Mouse (Mus musculus): ENCODE measurements around the gene Jak2. TPM values are rescaled to one million over a fixed set of nuclear protein-coding genes. Genes with fewer than 3 reads are reported as not detected.

The Jak2 gene
- polyA plus RNA-seq, 1 experiment: 37.4 TPM

DNA sequence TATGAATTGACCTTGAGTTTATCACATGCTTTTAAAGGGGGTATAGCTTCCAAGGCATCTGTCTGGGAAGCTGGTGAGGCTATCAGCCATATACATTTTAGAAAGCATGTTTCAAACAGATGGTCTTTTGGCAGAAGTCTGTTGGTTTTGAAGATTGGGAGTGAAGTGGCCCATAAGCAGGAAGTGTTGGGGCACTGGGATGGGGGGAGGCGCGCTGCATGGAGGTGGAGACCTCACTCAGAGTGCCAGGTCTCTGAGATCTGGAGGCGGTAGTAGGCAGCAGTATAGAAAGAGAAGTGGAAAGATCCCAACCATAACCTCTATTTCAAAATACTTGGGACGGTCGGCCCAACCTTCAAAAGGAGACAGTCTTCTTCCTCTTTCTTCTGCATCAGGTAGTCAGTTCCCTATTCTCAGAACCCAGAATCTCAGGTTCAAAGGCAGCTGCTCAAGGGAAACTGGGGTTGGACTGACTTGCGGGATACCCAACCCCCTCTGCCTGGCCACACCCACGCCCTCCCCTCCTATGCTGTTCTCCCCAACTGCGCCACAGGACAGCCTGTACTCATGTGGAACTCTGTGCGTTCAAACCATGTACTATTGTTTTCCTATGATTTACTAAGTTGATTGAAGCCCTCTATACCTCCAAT, 23.6 kb upstream of the Jak2 start:
- H3K4me3 ChIP-seq (ENCODE audit: insufficient read depth, low read length): no peak overlapping the region
- TF ChIP-seq CTCF (IDR thresholded peaks at IDR 0.05; ENCODE audit: borderline replicate concordance, insufficient read depth, low read length): no peak
- TF ChIP-seq POLR2A (IDR thresholded peaks at IDR 0.05; ENCODE audit: low read depth, low read length): no peak
- H3K4me1 ChIP-seq (ENCODE audit: control insufficient read depth, insufficient read depth, low read length): no peaks in the 10 kb centered on the region
- no peak overlapping the region for H3K27ac ChIP-seq (ENCODE audit: insufficient read depth, low read length)

DNA sequence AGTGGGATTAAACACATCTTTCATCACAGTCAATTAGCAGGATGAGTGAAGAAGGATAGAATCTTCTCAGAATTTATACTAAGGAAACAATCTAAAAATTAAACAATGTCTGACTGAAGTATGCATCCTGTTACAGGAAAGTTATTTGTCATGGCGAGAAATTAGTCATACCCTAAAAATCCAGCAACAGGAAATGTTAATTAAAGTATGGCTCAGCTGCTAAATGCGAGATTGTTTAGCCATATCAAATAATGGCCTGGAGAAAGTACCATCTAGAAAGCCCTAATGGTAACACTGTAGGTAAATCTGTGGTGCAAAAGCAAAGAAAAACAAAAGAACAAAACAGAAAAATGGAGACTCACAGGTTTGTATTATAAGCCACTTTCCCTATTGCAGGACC, 22.6 kb upstream of the Jak2 start:
- no peaks in the 10 kb centered on the region for H3K4me1 ChIP-seq (ENCODE audit: control insufficient read depth, insufficient read depth, low read length)
- H3K4me3 ChIP-seq (ENCODE audit: insufficient read depth, low read length): no peak overlapping the region
- TF ChIP-seq POLR2A (IDR thresholded peaks at IDR 0.05; ENCODE audit: low read depth, low read length) (no peak), CTCF (IDR thresholded peaks at IDR 0.05; ENCODE audit: borderline replicate concordance, insufficient read depth, low read length) (no peak)
- no peak overlapping the region for H3K27ac ChIP-seq (ENCODE audit: insufficient read depth, low read length)

DNA sequence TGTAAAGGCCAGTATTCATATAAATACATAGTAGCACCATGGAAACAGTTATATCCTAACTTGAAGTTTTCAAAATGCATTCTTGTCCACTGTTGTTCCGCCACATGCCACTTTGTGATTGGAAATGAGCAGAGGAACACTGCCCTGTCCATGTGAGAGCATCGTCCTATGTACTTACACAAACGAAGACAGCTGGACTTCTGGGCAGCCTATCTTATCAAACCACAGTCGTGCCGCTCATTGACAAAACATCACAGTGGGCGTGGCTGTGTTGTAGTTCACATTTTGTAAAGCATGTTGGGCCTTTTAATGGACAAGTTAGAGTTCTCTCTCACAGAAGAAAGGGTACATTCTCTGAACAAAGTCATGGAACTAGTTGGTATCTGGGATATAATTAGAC, 18.9 kb upstream of the Jak2 start:
- no peak overlapping the region for H3K27ac ChIP-seq (ENCODE audit: insufficient read depth, low read length)
- TF ChIP-seq POLR2A (IDR thresholded peaks at IDR 0.05; ENCODE audit: low read depth, low read length) (no peak), CTCF (IDR thresholded peaks at IDR 0.05; ENCODE audit: borderline replicate concordance, insufficient read depth, low read length) (no peak)
- no peak overlapping the region for H3K4me3 ChIP-seq (ENCODE audit: insufficient read depth, low read length)
- H3K4me1 ChIP-seq (ENCODE audit: control insufficient read depth, insufficient read depth, low read length): no peaks in the 10 kb centered on the region

DNA sequence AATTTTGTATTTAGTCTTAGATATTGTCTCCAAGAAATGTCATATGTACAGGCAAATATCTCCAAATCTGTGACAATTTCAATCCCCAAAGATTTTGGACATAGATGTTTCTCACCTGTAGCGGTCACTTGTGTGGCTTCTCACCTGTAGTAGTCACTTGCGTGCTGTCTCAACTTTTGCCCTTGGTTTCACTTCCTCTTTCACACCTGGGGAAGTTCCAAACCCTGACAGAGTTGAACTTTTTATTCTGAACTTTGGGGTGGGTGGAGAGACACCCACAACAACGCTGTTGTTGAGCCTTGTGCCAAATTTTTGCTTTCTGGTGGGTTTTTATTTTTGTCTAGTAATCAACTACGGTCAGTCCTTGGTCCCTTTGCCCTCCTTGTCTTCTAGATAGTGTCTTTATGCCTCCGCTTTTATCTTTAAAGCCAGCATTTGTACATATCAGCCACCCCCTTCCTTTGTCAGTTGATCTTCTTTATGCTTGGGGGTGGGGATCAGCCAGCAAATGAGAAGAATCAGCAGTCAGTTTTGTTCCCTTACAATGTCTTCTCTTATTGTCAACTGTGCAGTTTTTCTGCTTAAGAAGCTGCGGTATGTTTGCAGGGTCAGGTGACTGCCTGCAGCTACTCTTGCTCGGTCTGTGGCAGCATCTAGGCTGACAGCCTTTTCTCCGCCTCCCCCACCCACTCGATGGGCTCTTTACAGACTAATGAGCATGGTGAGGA, 14.8 kb upstream of the Jak2 start:
- no peak overlapping the region for H3K4me3 ChIP-seq (ENCODE audit: insufficient read depth, low read length)
- H3K27ac ChIP-seq (ENCODE audit: insufficient read depth, low read length): no peak overlapping the region
- H3K4me1 ChIP-seq (ENCODE audit: control insufficient read depth, insufficient read depth, low read length): peaks cover 6% of the 10 kb centered on the region
- TF ChIP-seq POLR2A (IDR thresholded peaks at IDR 0.05; ENCODE audit: low read depth, low read length) (no peak), CTCF (IDR thresholded peaks at IDR 0.05; ENCODE audit: borderline replicate concordance, insufficient read depth, low read length) (no peak)

DNA sequence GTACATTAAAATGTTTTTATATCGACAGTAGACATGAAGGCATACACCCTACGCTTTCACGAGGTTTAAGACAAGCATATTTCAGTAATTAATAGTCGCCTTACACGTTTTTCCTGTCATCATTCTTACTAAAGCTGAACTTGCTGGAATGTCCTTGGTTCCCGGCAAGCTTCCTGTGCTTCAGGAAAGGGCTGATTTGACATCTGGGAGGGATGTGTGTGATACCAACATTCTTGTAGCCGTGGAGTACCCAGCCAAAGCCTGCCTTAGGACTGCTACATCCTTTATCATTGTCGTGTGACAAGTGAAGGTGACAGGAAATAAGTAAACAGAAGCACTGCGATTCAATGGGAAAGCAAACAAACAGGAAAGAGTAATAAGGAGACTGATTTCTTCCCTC, 13.5 kb upstream of the Jak2 start:
- H3K4me1 ChIP-seq (ENCODE audit: control insufficient read depth, insufficient read depth, low read length): peaks cover 6% of the 10 kb centered on the region
- H3K27ac ChIP-seq (ENCODE audit: insufficient read depth, low read length): no peak overlapping the region
- no peak overlapping the region for H3K4me3 ChIP-seq (ENCODE audit: insufficient read depth, low read length)
- TF ChIP-seq CTCF (IDR thresholded peaks at IDR 0.05; ENCODE audit: borderline replicate concordance, insufficient read depth, low read length): no peak

DNA sequence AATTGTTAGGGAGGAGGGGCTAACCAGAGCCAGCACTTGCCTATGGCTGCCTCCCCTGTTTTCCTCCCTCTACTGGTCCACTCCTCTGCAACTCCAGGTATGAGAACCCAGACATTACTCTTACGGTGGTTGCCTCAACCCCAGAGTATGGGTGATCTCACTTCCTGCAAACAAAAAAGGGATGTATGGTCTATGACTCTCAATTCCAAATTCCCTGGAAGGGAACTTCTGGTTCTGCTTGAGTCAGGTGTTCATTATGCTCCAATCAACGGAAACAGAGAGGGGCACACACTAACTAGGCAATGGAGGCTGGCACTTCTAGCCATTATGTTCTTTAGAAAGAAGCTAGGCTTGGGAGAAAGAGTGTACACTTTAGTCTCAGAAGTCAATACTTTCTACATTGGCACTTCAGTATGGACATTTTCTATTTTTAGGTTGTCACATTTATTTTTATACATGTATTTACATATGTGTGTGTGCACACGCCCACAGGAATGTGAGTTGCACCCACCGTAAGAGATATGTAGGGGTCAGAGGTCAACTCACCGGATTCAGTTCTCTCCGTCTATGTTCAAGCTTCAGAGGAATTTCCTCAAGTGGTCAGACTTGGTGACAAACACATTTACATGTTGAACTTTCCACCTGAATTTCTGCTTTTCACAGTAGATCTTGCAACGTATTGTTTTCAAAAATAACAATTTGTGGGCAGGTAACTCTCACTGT, 12.0 kb upstream of the Jak2 start:
- Histone ChIP-seq H3K27ac (ENCODE audit: insufficient read depth, low read length) (no peak overlapping the region), H3K4me3 (ENCODE audit: insufficient read depth, low read length) (no peak overlapping the region), H3K4me1 (ENCODE audit: control insufficient read depth, insufficient read depth, low read length) (peaks cover 6% of the 10 kb centered on the region)
- TF ChIP-seq CTCF (IDR thresholded peaks at IDR 0.05; ENCODE audit: borderline replicate concordance, insufficient read depth, low read length): no peak

DNA sequence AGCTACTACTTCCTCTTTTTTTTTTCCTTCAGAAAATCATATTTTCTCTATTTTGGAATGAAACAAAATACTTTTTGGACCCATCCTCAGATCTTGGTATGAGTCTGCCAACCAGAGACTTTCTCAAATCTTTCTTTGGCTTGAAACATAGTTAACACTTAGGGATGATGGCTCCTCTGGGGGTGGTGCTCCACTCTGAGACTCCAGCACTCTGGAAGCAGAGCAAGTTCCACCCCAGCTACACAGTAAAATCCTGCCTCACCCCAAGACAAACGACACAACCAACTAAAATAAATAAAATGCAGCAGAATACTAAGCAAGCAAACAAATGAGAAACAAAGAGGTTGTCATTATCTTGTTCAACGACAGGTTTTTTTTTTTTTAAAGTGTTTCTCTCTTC, 11.0 kb upstream of the Jak2 start:
- TF ChIP-seq CTCF (IDR thresholded peaks at IDR 0.05; ENCODE audit: borderline replicate concordance, insufficient read depth, low read length): no peak
- no peak for TF ChIP-seq POLR2A (IDR thresholded peaks at IDR 0.05; ENCODE audit: low read depth, low read length)
- no peak overlapping the region for H3K27ac ChIP-seq (ENCODE audit: insufficient read depth, low read length)
- no peak overlapping the region for H3K4me3 ChIP-seq (ENCODE audit: insufficient read depth, low read length)
- H3K4me1 ChIP-seq (ENCODE audit: control insufficient read depth, insufficient read depth, low read length): peaks cover 6% of the 10 kb centered on the region

DNA sequence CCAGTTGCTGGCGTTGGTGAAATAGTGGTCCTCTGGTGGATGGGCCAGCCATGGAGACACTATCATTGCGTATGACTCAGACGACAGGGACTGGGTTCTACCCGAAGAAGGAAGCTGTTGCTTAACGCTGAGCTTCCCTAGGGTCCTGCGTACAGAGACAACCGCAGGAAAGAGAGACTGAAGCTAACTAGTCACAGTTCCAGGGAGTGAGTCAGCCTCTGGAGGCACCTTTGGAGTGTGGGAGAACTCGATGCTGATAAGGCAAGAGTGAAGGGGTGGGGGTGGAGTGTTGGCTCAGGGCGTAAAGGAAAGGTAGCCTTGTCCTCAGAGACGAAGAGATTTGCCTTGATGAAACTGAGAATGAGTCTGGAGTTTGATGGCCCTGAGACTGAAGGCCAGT, 10.0 kb upstream of the Jak2 start:
- TF ChIP-seq CTCF (IDR thresholded peaks at IDR 0.05; ENCODE audit: borderline replicate concordance, insufficient read depth, low read length): no peak
- H3K4me1 ChIP-seq (ENCODE audit: control insufficient read depth, insufficient read depth, low read length): peaks cover 6% of the 10 kb centered on the region
- H3K27ac ChIP-seq (ENCODE audit: insufficient read depth, low read length): no peak overlapping the region
- no peak overlapping the region for H3K4me3 ChIP-seq (ENCODE audit: insufficient read depth, low read length)

DNA sequence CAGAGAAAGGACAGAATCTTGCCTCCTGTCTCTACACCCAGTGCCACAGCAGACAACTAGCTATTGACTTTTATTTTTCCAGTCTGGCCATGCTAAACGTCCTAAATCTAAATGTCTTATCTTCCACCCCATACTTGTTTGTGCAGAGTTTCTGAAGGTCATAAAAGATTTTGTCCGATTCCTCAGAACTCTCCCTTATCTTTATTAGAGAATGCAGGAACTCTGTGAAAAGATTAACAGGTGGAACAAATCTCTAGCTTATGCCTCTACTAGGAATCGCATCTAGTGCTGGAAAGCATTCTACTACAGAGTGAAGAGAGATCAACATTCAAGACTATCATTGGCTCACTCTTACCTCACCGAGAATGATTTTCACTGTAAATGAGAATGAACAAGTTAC, 1.7 kb upstream of the Jak2 start:
- peak overlapping the region; percentile 78 for H3K4me3 ChIP-seq (ENCODE audit: insufficient read depth, low read length)
- H3K4me1 ChIP-seq (ENCODE audit: control insufficient read depth, insufficient read depth, low read length): peaks cover 4% of the 10 kb centered on the region; the same call in 1 of the 2 replicates
- TF ChIP-seq POLR2A (IDR thresholded peaks at IDR 0.05; ENCODE audit: low read depth, low read length) (no peak), CTCF (IDR thresholded peaks at IDR 0.05; ENCODE audit: borderline replicate concordance, insufficient read depth, low read length) (no peak)
- H3K27ac ChIP-seq (ENCODE audit: insufficient read depth, low read length): no peak overlapping the region
